Mouse (Mus musculus) cortical plate, adult 2 months (tissue): ENCODE results near the gene Amotl2. TPM values are rescaled to one million over a fixed set of nuclear protein-coding genes. Genes with fewer than 3 reads are reported as not detected.

ENCODE experiments used
- H3K27ac ChIP-seq: fragments of 200-500 bp; 2 replicates; pipeline ENCODE4 v1.5.1; 2012; ENCODE audit warnings: low read length, control low read depth, inconsistent platforms; ENCODE audit not compliant: insufficient read depth
- H3K4me1 ChIP-seq: fragments of 200-500 bp; 2 replicates; pipeline ENCODE4 v1.6.1; 2011; ENCODE audit warnings: low read length; ENCODE audit not compliant: control insufficient read depth, insufficient read depth
- H3K4me3 ChIP-seq: fragments of 200-500 bp; 2 replicates; pipeline ENCODE4 v1.5.1; 2011; ENCODE audit warnings: mild to moderate bottlenecking, low read length, control low read depth; ENCODE audit not compliant: insufficient read depth
- CTCF ChIP-seq: fragments of 200-500 bp; IDR thresholded peaks from 2 replicates; pipeline ENCODE4 v1.5.1; 2011; ENCODE audit warnings: mild to moderate bottlenecking, control low read depth, low read length; ENCODE audit not compliant: insufficient read depth; ENCODE audit errors: extremely low read depth
- POLR2A ChIP-seq: fragments of 200-500 bp; IDR thresholded peaks from 2 replicates; pipeline ENCODE4 v1.6.1; 2011; ENCODE audit warnings: mild to moderate bottlenecking, low read length, control low read depth; ENCODE audit not compliant: insufficient read depth; ENCODE audit errors: extremely low read depth
- polyA plus RNA-seq: library from polyadenylated mRNA; depleted of rRNA; stranded (reverse); fragments of >200 nt; gene quantifications from 2 replicates; pipeline ENCODE4 v1.2.3, GENCODE M21; 2012; rRNA removed

Gene Amotl2
- polyA plus RNA-seq, 1 experiment: 16.1 TPM

GRCm38 (mm10) chr9:102769257-102769656, 52.8 kb downstream of the Amotl2 start:
- H3K4me3 ChIP-seq: no peak overlapping the region
- TF ChIP-seq CTCF: no peak
- no peak for TF ChIP-seq POLR2A
- H3K4me1 ChIP-seq: no peaks in the 10 kb centered on the region
- no peak overlapping the region for H3K27ac ChIP-seq

- TF ChIP-seq CTCF (no peak), POLR2A (no peak)
- H3K27ac ChIP-seq: no peak overlapping the region
- H3K4me1 ChIP-seq: no peaks in the 10 kb centered on the region
- H3K4me3 ChIP-seq: no peak overlapping the region
Measured at GRCm38 (mm10) chr9:102770190-102770589, 53.7 kb downstream of the Amotl2 start.

- Histone ChIP-seq H3K4me3 (no peak overlapping the region), H3K4me1 (no peaks in the 10 kb centered on the region), H3K27ac (no peak overlapping the region)
- TF ChIP-seq CTCF (no peak), POLR2A (no peak)
Measured at GRCm38 (mm10) chr9:102771308-102771895, 54.9 kb downstream of the Amotl2 start.

- H3K4me3 ChIP-seq: no peak overlapping the region
- no peaks in the 10 kb centered on the region for H3K4me1 ChIP-seq
- H3K27ac ChIP-seq: 0 out of 2 replicates have a peak overlapping the region, but pooled peaks have one; percentile 27
- TF ChIP-seq POLR2A: no peak
Measured at GRCm38 (mm10) chr9:102777631-102778591, 61.4 kb downstream of the Amotl2 start.

DNA sequence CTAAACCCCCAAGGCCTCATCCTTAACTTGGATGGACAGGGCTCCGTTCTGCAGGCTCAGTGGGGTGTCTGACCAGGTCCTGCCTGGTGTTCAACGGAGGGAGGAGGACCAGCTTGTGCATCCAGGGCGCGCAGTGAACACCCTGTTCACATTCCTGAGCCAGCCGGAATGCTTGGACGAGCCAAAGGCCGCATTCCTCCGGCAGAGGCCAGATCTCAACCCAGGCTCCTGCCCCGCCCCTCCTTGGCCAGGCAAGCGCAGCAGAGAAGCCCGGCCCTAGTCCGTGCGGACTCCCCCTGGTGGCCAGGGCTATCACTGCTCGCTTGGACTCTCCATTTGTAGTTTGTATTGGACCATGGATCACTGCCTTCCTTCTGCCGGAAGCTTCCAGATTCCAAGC, 63.0 kb downstream of the Amotl2 start:
- TF ChIP-seq CTCF (peak; percentile 47), POLR2A (no peak)
- H3K27ac ChIP-seq: peak overlapping the region; percentile 63; the same call in 1 of the 2 replicates
- H3K4me3 ChIP-seq: no peak overlapping the region
- H3K4me1 ChIP-seq: no peaks in the 10 kb centered on the region

Other genes with a start within 250 kb of the Amotl2 start
- gene Ky, start 210.9 kb upstream of the Amotl2 start, polyA plus RNA-seq: 2.0 and 2.1 TPM in 2 replicates
- 145 and 170 TPM in 2 replicates for gene Anapc13, start 90.4 kb upstream of the Amotl2 start, polyA plus RNA-seq
- 36.7 and 37.8 TPM in 2 replicates for gene Cep63, start 90.1 kb upstream of the Amotl2 start, polyA plus RNA-seq
- gene Ryk, start 118.2 kb downstream of the Amotl2 start, polyA plus RNA-seq: 28.8 and 30.8 TPM in 2 replicates